In the genomic region with DNA sequence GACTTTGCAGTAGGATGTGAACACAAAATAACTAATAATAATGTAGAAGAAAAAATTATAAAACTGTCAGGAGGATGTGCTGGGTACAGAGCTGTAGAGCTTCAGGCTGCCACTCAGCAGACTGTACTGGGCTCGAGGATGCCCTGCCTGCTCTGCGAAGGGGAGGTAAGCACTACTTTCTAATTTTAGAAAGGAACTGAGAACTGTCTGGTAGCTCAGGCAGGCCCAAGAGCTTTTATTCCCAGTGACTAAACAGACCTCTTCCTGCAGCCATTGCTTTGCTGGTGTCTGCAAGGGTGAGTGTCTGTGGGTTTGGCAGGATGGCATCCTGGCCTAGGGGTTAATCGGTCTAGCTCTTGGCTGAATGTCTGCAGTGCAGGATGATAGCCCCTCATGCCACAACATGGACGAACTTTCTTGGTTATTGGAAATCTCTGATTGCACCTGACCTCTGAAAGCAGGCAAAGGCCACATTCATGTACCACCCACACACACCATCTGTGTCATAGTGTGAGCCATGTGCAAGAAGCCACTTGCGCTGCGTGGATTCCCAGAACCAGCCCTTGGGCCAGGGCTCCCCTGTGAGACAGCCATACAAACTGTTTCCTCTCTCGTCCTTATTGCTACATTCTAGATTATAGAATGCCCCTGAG, we compare ENCODE assay signal across 36 mouse cellular contexts. TPM values are rescaled to one million over a fixed set of nuclear protein-coding genes. Genes with fewer than 3 reads are reported as not detected.
DNase-seq lines count a peak whose midpoint lies in the region; ATAC-seq and TF ChIP-seq lines count a peak whose summit lies in the region.
"Had no signal": no experiment of that assay in that cellular context is flagged by ENCODE, and none has a peak within 500 bp of the region (broad histone marks: within the 10 kb centered on the region; RNA-seq: fewer than 3 reads in every experiment).

No protein-coding gene starts in this region.

- H3K27me3 ChIP-seq in heart, embryonic 10.5 days (ENCODE audit: insufficient read depth, poor library complexity, severe bottlenecking) = no peaks in the 10 kb centered on the region
- H3K27me3 ChIP-seq in heart, embryonic 16.5 days (ENCODE audit: control insufficient read depth, insufficient read depth, low read length) = no peaks in the 10 kb centered on the region
- H3K27me3 ChIP-seq in cerebellum, adult 2 months (ENCODE audit: control insufficient read depth, insufficient read depth, low read length) = no peaks in the 10 kb centered on the region
- H3K27me3 ChIP-seq in forebrain, embryonic 16.5 days (replicated peaks; ENCODE audit: control insufficient read depth, insufficient read depth, low read length) = no peaks in the 10 kb centered on the region
- H3K27me3 ChIP-seq: CH12.LX; intestine, embryonic 15.5 days; limb, embryonic 13.5 days had no signal

- no peak overlapping the region for H3K4me2 ChIP-seq in heart, embryonic 16.5 days (ENCODE audit: low read depth, low read length)
- no peak overlapping the region for H3K4me2 ChIP-seq in forebrain, embryonic 16.5 days (ENCODE audit: low read length)
- H3K4me2 ChIP-seq: intestine, embryonic 15.5 days; limb, embryonic 13.5 days; liver, embryonic 12.5 days; midbrain, embryonic 11.5 days had no signal

- H3K36me3 ChIP-seq in heart, embryonic 10.5 days = no peaks in the 10 kb centered on the region
- H3K36me3 ChIP-seq in heart, embryonic 16.5 days (ENCODE audit: control insufficient read depth, insufficient read depth) = no peaks in the 10 kb centered on the region
- H3K36me3 ChIP-seq in forebrain, embryonic 16.5 days (ENCODE audit: control insufficient read depth, insufficient read depth) = no peaks in the 10 kb centered on the region
- H3K36me3 ChIP-seq: forebrain, embryonic 10.5 days; G1E; intestine, embryonic 15.5 days; limb, embryonic 13.5 days; liver, embryonic 12.5 days had no signal

- no peak for TF ChIP-seq CTCF in cerebellum, adult 2 months (IDR thresholded peaks at IDR 0.05; ENCODE audit: borderline replicate concordance, insufficient read depth, low read depth, low read length)

- H3K9ac ChIP-seq in heart, embryonic 16.5 days (ENCODE audit: low read length) = no peak overlapping the region
- no peak overlapping the region for H3K9ac ChIP-seq in forebrain, embryonic 16.5 days (replicated peaks; ENCODE audit: low read depth, low read length)
- H3K9ac ChIP-seq: intestine, embryonic 15.5 days; limb, embryonic 13.5 days; liver, embryonic 12.5 days had no signal

- no peaks in the 10 kb centered on the region for H3K9me3 ChIP-seq in heart, embryonic 10.5 days
- no peaks in the 10 kb centered on the region for H3K9me3 ChIP-seq in heart, embryonic 16.5 days (replicated peaks; ENCODE audit: control insufficient read depth, low read length)
- no peaks in the 10 kb centered on the region for H3K9me3 ChIP-seq in forebrain, embryonic 16.5 days (ENCODE audit: control insufficient read depth, low read length)
- H3K9me3 ChIP-seq: forebrain, embryonic 10.5 days; G1E; intestine, embryonic 15.5 days; limb, embryonic 13.5 days; liver, embryonic 12.5 days had no signal

- no peak for DNase-seq in heart, embryonic 10.5 days (ENCODE audit: low spot score)
- DNase-seq in heart, postnatal 10 days = no peak
- DNase-seq in heart, postnatal 4 days = no peak
- DNase-seq in cerebellum, adult 2 months = peak; percentile 66 to 77
- peak; percentile 73 for DNase-seq in cerebellum, postnatal 25 days
- DNase-seq in natural killer cell, adult 2 months (ENCODE audit: low spot score in 2 of 2) = no peak
- DNase-seq: adrenal gland, adult 2 months; B cell, adult 2 months; kidney, adult 8-10 months; kidney, postnatal 10 days; lung, adult 18-20 months; lung, postnatal 10 days; thymus, adult 18-20 months; thymus, postnatal 4 days had no signal

- ATAC-seq in heart, embryonic 16.5 days (replicated peaks; ENCODE audit: extremely low read depth, insufficient read depth, low FRiP score) = no peak
- ATAC-seq in forebrain, embryonic 16.5 days = no peak
- ATAC-seq: intestine, embryonic 15.5 days; Patski had no signal

- intact Hi-C loops in heart, postnatal 10 days (cut with DNase I) = no loop called here

- TF ChIP-seq POLR2A in cerebellum, adult 2 months (IDR thresholded peaks at IDR 0.05; ENCODE audit: borderline replicate concordance, insufficient read depth, low read length) = no peak

- WGBS in heart, embryonic 10.5 days = 60% methylated on average over 7 of the region's 7 CpGs
- WGBS in heart, embryonic 16.5 days = 63% methylated on average over 7 of the region's 7 CpGs
- 15% methylated on average over 7 of the region's 7 CpGs for WGBS in cerebellum, adult 2 months
- WGBS in forebrain, embryonic 16.5 days = 77% methylated on average over 7 of the region's 7 CpGs

- no peak overlapping the region for H3K4me3 ChIP-seq in heart, embryonic 10.5 days
- no peak overlapping the region for H3K4me3 ChIP-seq in heart, embryonic 16.5 days (ENCODE audit: low read length)
- no peak overlapping the region for H3K4me3 ChIP-seq in cerebellum, adult 2 months (replicated peaks; ENCODE audit: insufficient read depth, low read depth, low read length)
- H3K4me3 ChIP-seq in forebrain, embryonic 16.5 days (replicated peaks; ENCODE audit: low read length) = no peak overlapping the region
- H3K4me3 ChIP-seq: forebrain, embryonic 10.5 days; intestine, embryonic 15.5 days; limb, embryonic 13.5 days; liver, embryonic 12.5 days had no signal

- H3K27ac ChIP-seq in heart, embryonic 10.5 days = peak overlapping the region; percentile 59
- H3K27ac ChIP-seq in heart, embryonic 16.5 days (ENCODE audit: low read length) = 0 out of 2 replicates have a peak overlapping the region, but pooled peaks have one; percentile 20
- H3K27ac ChIP-seq in cerebellum, adult 2 months (ENCODE audit: insufficient read depth, low read length) = peak overlapping the region; percentile 75
- H3K27ac ChIP-seq in forebrain, embryonic 16.5 days (ENCODE audit: low read length) = no peak overlapping the region
- H3K27ac ChIP-seq: forebrain, embryonic 10.5 days; intestine, embryonic 15.5 days; limb, embryonic 13.5 days; liver, embryonic 12.5 days had no signal

- peaks cover 40% of the 10 kb centered on the region for H3K4me1 ChIP-seq in heart, embryonic 10.5 days
- peaks cover 7% of the 10 kb centered on the region for H3K4me1 ChIP-seq in heart, embryonic 16.5 days (ENCODE audit: control insufficient read depth, insufficient read depth, low read length)
- peaks cover 32% of the 10 kb centered on the region for H3K4me1 ChIP-seq in cerebellum, adult 2 months (ENCODE audit: control insufficient read depth, insufficient read depth, low read length)
- no peaks in the 10 kb centered on the region for H3K4me1 ChIP-seq in forebrain, embryonic 16.5 days (replicated peaks; ENCODE audit: control insufficient read depth, insufficient read depth, low read length)
- H3K4me1 ChIP-seq: intestine, embryonic 15.5 days had no signal

RNA-seq across cellular contexts. Expression of gene Map4k4, which starts 43.8 kb away (rescaled TPM):
- 19.0 and 24.7 TPM in 2 replicates for polyA plus RNA-seq in heart, embryonic 10.5 days (2016; fragmentation: Nextera tagmentation; extraction: Ambion mirVana)
- total RNA-seq in heart, postnatal 10 days (2021) = 100 to 1,000 TPM; 187 to 216 TPM
- polyA plus RNA-seq in heart, embryonic 16.5 days (2015; fragmentation: Nextera tagmentation; extraction: Ambion mirVana) = 14.7 and 23.8 TPM in 2 replicates
- 100 to 1,000 TPM; 207 to 231 TPM for total RNA-seq in heart, postnatal 4 days (2021)
- 166 and 168 TPM in 2 replicates for polyA plus RNA-seq in cerebellum, adult 2 months (2012; rRNA removed)
- polyA plus RNA-seq in forebrain, embryonic 16.5 days (2015; fragmentation: Nextera tagmentation; extraction: Ambion mirVana) = 38.5 and 49.5 TPM in 2 replicates

RNA-seq across cellular contexts. Expression of gene Gm3646, which starts 51.8 kb away (rescaled TPM):
- polyA plus RNA-seq in heart, embryonic 10.5 days (2016; fragmentation: Nextera tagmentation; extraction: Ambion mirVana) = 0.63 and 1.2 TPM in 2 replicates
- total RNA-seq in heart, postnatal 10 days (2021) = 1 to 10 TPM; 6.9 to 7.5 TPM
- 2.7 and 4.4 TPM in 2 replicates for polyA plus RNA-seq in heart, embryonic 16.5 days (2015; fragmentation: Nextera tagmentation; extraction: Ambion mirVana)
- total RNA-seq in heart, postnatal 4 days (2021) = 1 to 10 TPM; 8.2 to 8.6 TPM
- polyA plus RNA-seq in cerebellum, adult 2 months (2012; rRNA removed) = not detected in 2 replicates
- not detected in 2 replicates for polyA plus RNA-seq in forebrain, embryonic 16.5 days (2015; fragmentation: Nextera tagmentation; extraction: Ambion mirVana)
- total RNA-seq: adrenal gland, adult 2 months; adrenal gland, postnatal 4 days; CH12.LX; G1E; gastrocnemius, adult 8-10 months; hematopoietic stem cell, adult 5-6 weeks; layer of hippocampus, adult 8-10 months; layer of hippocampus, postnatal 36 days; left cerebral cortex, postnatal 10 days; neutrophil, adult 5-6 weeks had no signal
- polyA plus RNA-seq: adrenal gland, adult 2 months; embryonic facial prominence, embryonic 11.5 days; forebrain, embryonic 10.5 days; G1E; gonadal fat pad, adult 2 months; hindbrain, embryonic 16.5 days; intestine, embryonic 15.5 days; limb, embryonic 13.5 days; liver, embryonic 12.5 days; midbrain, embryonic 11.5 days; Patski; small intestine, adult 2 months; stomach, embryonic 16.5 days had no signal

Comparison
In these comparisons a context has a peak if more than half of its experiments do, and no peak if none do; other contexts are left out.
1. DNase-seq: peak in cerebellum, adult 2 months (2 of 2) and cerebellum, postnatal 25 days (2 of 2); none in heart, embryonic 10.5 days (single experiment), heart, postnatal 10 days (0 of 2), heart, postnatal 4 days (single experiment) and natural killer cell, adult 2 months (0 of 2).